Mouse (Mus musculus) testis, adult 2 months (tissue): ENCODE data around the gene Gm28539.

ENCODE experiments used
- CTCF ChIP-seq: fragments of 200-500 bp; IDR thresholded peaks from 2 replicates; pipeline ENCODE4 v1.5.1; 2012; ENCODE audit warnings: low read depth, mild to moderate bottlenecking, inconsistent platforms, low read length, moderate library complexity; ENCODE audit not compliant: control insufficient read depth, insufficient read depth, insufficient replicate concordance
- POLR2A ChIP-seq: fragments of 200-500 bp; IDR thresholded peaks from 2 replicates; pipeline ENCODE4 v1.6.1; 2012; ENCODE audit warnings: low read depth, mild to moderate bottlenecking, inconsistent platforms, low read length, moderate library complexity; ENCODE audit not compliant: control insufficient read depth

DNA sequence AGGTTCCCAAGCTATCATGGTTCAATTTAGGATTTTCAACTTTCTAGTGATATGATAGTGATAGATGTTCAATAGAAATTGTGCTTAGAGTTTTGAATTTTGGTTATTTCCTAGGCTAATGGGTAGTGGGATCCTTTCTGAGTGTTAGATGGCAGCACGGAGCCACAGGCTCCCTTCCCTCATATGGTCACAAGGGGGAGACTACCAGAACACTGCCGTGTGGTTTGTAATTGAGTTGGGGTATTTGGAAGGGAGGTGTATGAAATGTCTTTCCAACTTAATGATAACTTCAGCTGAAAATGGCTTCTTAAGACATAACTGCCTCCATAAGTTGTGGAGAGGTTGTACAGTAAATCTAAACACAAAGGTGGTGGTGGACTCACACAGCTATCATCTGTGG is 2.9 kb upstream of the Gm28539 start:
- TF ChIP-seq POLR2A (no peak), CTCF (no peak)
